Mouse (Mus musculus) heart, postnatal 0 days (tissue): ENCODE data around the gene Xrn1.

Experiments used
- CTCF ChIP-seq: IDR thresholded peaks from 2 replicates; pipeline ENCODE4 v1.5.1; 2016; ENCODE audit warnings: antibody characterized with exemption, control low read depth, low read depth
- EP300 ChIP-seq: IDR thresholded peaks from 2 replicates; pipeline ENCODE4 v1.6.1; 2016; ENCODE audit warnings: antibody characterized with exemption, low read depth

- TF ChIP-seq CTCF (no peak), EP300 (no peak)
Measured at GRCm38 (mm10) chr9:95954226-95954584, 355 bp upstream of the Xrn1 start.
